Mouse (Mus musculus): ENCODE measurements around the gene Zc3h8.

The Zc3h8 gene

DNA sequence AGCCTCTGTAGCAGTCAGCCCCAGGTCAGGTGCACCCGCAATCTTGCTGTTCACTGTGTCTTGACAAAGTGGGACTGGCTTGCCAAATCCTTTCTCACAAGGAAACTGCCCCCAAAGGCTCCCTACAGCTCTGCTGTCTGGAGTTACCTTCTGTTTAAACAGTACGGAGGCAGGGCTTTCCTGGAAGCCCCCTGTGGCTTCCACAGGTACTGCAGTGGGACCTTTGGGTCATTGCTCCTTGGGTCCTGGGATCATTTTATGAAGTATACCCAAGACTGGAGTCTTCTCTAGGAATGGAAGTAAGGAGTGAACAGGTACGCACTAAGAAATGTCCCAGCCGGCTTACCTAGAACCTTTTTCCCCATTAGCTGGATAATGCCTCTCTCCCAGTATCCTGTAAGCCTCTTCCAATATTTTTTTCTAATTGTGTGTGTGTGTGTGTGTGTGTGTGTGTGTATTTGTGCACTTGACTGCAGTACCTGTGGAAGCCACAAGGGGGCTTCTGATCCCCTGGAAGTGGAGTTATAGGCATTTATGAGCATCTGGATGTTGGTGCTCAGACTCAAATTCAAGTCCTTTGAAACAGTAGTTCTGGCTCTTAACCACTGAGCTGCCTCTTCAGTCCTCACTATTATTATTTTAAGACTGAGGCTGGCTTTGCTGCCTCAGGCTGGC, 53.1 kb downstream of the Zc3h8 start:
- in situ Hi-C loops (cut with MboI, MseI) = no loop called here

DNA sequence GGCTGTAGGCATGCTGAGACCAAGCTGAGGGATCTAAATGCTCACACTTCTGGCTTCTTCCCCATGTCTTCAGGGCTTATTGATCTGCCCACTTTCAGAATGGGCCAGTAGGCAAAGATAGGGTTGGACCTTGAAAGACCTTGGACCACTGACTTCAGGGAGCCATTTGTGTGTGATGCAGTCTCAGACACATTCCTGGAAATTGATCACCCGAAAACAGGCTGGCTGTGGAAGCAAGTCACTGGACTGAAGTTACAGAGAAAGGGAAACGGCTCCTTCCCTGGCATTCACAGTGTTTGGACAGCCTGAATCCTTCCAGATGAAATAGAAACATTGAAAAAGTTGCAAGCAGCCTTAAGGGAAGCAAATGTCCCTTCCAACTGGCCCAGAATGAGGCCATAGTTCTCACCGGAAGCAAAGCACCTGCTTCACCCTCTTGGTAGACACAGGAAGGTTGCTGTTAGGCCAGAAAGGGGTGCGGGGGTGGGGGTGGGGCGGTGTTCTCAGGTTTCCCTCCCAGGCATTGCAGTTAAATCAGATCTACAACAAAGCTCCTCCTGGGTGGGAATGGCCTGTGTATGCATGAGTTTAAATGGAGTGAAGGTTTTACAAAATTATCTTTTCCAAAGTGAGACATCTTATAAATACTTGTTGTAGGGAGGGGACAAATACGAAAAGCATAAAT, 55.9 kb downstream of the Zc3h8 start:
- in situ Hi-C loops (cut with MboI, MseI) = no loop called here

DNA sequence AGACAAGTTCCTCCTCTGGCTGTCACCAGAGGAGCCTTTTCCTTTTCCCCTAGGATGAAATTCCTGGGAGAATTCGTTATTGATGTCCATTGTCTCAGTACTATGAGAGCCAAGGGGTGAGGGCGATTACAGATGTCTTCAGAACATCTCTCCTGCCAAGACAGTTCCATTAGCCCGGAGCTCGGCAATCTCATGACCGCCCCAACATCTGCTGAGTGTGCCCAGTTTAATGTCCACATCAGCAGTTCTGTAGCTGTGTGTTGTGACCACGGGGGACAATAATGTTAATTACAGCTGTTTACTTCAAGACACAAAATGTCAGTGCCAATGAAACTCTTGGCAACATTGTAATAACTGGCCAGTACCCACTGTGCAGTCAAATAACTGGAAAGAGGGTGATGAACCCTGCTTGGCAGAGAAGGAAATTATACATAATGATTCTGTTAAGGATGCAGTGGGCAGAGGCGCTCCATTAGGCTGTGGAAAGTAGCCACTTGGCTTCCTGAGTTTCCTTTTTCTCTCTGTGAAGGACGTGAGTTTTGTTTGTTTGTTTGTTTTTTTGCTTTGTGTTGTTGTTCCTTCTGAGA, 58.6 kb downstream of the Zc3h8 start:
- in situ Hi-C loops (cut with MboI, MseI) = no loop called here

DNA sequence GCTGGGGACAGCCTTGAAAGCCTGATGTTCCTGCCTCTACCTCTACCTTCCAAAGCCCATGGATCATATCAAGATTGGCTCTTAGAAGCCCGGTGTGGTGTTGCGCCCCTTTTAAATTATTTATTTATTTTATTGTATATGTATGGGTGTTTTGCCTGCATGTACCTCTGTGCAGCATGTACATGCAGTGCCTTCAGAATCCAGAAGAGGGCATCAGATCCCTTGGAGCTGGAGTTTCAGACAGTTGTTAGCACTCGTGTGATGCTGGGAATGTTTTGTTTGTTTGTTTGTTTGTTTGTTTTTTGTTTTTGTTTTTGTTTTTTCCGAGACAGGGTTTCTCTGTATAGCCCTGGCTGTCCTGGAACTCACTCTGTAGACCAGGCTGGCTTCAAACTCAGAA, 62.6 kb downstream of the Zc3h8 start:
- in situ Hi-C loops (cut with MboI, MseI) = no loop called here

All from T-helper 1 cell (primary cell).